Comparison of ENCODE assay signal across 16 mouse cellular contexts in the genomic region with DNA sequence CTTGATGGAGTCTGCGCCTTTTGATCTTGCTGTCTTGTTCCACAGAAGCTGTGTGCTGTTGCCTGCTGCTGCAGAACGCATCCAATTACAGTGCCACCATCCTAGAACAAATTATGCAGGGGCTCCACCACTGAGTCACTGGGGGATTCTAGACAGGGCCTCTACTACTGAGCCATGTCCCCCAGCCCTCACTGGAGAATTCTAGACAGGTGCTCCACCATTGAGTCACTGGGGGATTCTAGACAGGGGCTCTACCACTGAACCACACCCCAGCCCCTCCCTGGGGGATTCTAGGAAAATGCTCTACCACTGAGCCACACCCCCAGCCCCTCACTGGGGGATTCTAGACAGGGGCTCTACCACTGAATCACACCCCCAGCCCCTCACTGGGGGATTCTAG.
"Had no signal": no experiment of that assay in that cellular context is flagged by ENCODE, and none has a peak within 500 bp of the region (broad histone marks: within the 10 kb centered on the region; RNA-seq: fewer than 3 reads in every experiment).

No protein-coding gene starts in this region.

- H3K4me1 ChIP-seq: neural tube, embryonic 13.5 days; neural tube, embryonic 15.5 days; stomach, embryonic 15.5 days had no signal

- H3K27me3 ChIP-seq: neural tube, embryonic 13.5 days; neural tube, embryonic 15.5 days; stomach, embryonic 15.5 days had no signal

- H3K9me3 ChIP-seq: neural tube, embryonic 13.5 days; neural tube, embryonic 15.5 days; stomach, embryonic 15.5 days had no signal

- H3K9ac ChIP-seq: neural tube, embryonic 13.5 days; neural tube, embryonic 15.5 days; stomach, embryonic 15.5 days had no signal

- H3K4me3 ChIP-seq: neural tube, embryonic 13.5 days; neural tube, embryonic 15.5 days; stomach, embryonic 15.5 days had no signal

- H3K4me2 ChIP-seq: neural tube, embryonic 13.5 days; neural tube, embryonic 15.5 days; stomach, embryonic 15.5 days had no signal

- H3K36me3 ChIP-seq: neural tube, embryonic 13.5 days; neural tube, embryonic 15.5 days; stomach, embryonic 15.5 days had no signal

- DNase-seq: retina, postnatal 1 day; right cerebral cortex, adult 18-20 months; right cerebral cortex, postnatal 14 days; right cerebral cortex, postnatal 25 days; right cerebral cortex, postnatal 4 days; spleen, adult 18-20 months; thymus, adult 18-20 months; thymus, adult 2 months; thymus, postnatal 14 days; thymus, postnatal 25 days; thymus, postnatal 36 days; thymus, postnatal 4 days had no signal

- H3K27ac ChIP-seq: neural tube, embryonic 13.5 days; neural tube, embryonic 15.5 days; stomach, embryonic 15.5 days; stomach, postnatal 0 days had no signal
